Mouse (Mus musculus): ENCODE measurements at regions not wholly inside any gene's neighbourhood (a gene's known extent, or its start where the extent isn't known, plus 50 kb on each side); places are given as distances from the start of the nearest gene placed in this dataset.

GRCm38 (mm10) chr4:83966898-83967297 lies 441.6 kb downstream of the Ccdc171 start:
- H3K4me1 ChIP-seq: no peaks in the 10 kb centered on the region
- no peak for ATAC-seq (ENCODE audit: low FRiP score)
- H3K36me3 ChIP-seq (replicated peaks): no peaks in the 10 kb centered on the region
- H3K27me3 ChIP-seq: no peaks in the 10 kb centered on the region
- H3K4me3 ChIP-seq (replicated peaks): no peak overlapping the region
- no peaks in the 10 kb centered on the region for H3K9me3 ChIP-seq
- no peak overlapping the region for H3K4me2 ChIP-seq
- H3K9ac ChIP-seq: no peak overlapping the region
- H3K27ac ChIP-seq: no peak overlapping the region
- WGBS: 85% methylated on average over 1 of the region's 1 CpGs

DNA sequence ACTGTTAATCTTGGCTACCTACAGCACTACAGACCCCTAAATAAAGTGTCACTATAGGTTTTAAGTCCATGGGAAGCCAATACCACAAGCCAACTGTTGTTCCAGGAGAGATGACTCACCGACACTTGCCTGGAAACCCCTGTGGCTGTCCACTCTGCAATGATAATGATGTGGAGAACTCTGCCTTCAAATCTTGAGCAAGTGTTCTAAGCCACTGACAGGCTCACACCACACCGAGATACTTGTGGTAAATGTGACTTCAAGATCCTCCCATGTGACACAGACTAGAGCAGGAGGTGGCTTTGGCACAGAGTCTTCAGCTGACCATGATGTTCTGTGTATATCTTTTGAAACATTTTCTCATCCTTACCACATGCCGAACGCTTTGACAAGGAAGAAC lies 447.8 kb downstream of the Ccdc171 start:
- Histone ChIP-seq H3K36me3 (replicated peaks) (no peaks in the 10 kb centered on the region), H3K4me3 (replicated peaks) (no peak overlapping the region), H3K27me3 (no peaks in the 10 kb centered on the region), H3K27ac (no peak overlapping the region), H3K9ac (no peak overlapping the region), H3K9me3 (no peaks in the 10 kb centered on the region), H3K4me2 (no peak overlapping the region), H3K4me1 (peaks cover 4% of the 10 kb centered on the region; the same call in 1 of the 2 replicates)
- WGBS: 95% methylated on average over 4 of the region's 4 CpGs
- no peak for ATAC-seq (ENCODE audit: low FRiP score)

- Histone ChIP-seq H3K27ac (no peak overlapping the region), H3K4me1 (peaks cover 4% of the 10 kb centered on the region; the same call in 1 of the 2 replicates), H3K4me2 (no peak overlapping the region), H3K9ac (no peak overlapping the region), H3K36me3 (replicated peaks) (no peaks in the 10 kb centered on the region), H3K27me3 (no peaks in the 10 kb centered on the region), H3K9me3 (no peaks in the 10 kb centered on the region), H3K4me3 (replicated peaks) (no peak overlapping the region)
- WGBS: 77% methylated on average over 7 of the region's 7 CpGs
- ATAC-seq (ENCODE audit: low FRiP score): no peak
Observed at GRCm38 (mm10) chr4:83974214-83975012, 449.1 kb downstream of the Ccdc171 start.

DNA sequence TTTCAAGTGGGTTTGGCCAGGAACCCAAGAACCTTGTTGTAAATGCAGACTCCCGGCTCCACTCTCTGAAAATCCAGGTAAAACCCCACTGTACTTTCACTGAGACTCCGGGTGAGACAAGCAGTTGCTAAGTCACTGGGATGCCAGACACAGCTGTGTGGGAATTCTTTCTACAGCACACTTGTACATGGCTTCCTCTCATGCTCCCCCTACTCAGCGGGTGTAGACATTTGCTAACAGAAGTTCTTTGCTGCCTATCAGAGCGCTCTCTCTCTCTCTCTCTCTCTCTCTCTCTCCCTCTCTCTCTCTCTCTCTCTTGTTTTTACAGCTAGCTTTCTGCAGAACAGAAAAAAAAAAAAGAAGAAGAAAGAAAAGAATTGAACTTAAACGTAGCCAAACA lies 450.2 kb downstream of the Ccdc171 start:
- WGBS: 85% methylated on average over 5 of the region's 5 CpGs
- no peaks in the 10 kb centered on the region for H3K36me3 ChIP-seq (replicated peaks)
- H3K4me3 ChIP-seq (replicated peaks): no peak overlapping the region
- H3K27me3 ChIP-seq: no peaks in the 10 kb centered on the region
- no peak overlapping the region for H3K4me2 ChIP-seq
- H3K4me1 ChIP-seq: peaks cover 4% of the 10 kb centered on the region; the same call in 1 of the 2 replicates
- no peak overlapping the region for H3K9ac ChIP-seq
- H3K27ac ChIP-seq: no peak overlapping the region
- H3K9me3 ChIP-seq: no peaks in the 10 kb centered on the region
- no peak for ATAC-seq (ENCODE audit: low FRiP score)

- Histone ChIP-seq H3K36me3 (replicated peaks) (no peaks in the 10 kb centered on the region), H3K4me2 (no peak overlapping the region), H3K9me3 (no peaks in the 10 kb centered on the region), H3K27me3 (no peaks in the 10 kb centered on the region), H3K9ac (no peak overlapping the region), H3K27ac (no peak overlapping the region), H3K4me3 (replicated peaks) (no peak overlapping the region), H3K4me1 (peaks cover 4% of the 10 kb centered on the region; the same call in 1 of the 2 replicates)
- no peak for ATAC-seq (ENCODE audit: low FRiP score)
- WGBS: 65% methylated on average over 12 of the region's 12 CpGs
Observed at GRCm38 (mm10) chr4:83976067-83976466, 450.7 kb downstream of the Ccdc171 start.

- Histone ChIP-seq H3K9ac (no peak overlapping the region), H3K4me3 (replicated peaks) (no peak overlapping the region), H3K4me1 (peaks cover 4% of the 10 kb centered on the region; the same call in 1 of the 2 replicates), H3K36me3 (replicated peaks) (no peaks in the 10 kb centered on the region), H3K9me3 (no peaks in the 10 kb centered on the region), H3K4me2 (no peak overlapping the region), H3K27ac (no peak overlapping the region), H3K27me3 (no peaks in the 10 kb centered on the region)
- 74% methylated on average over 4 of the region's 4 CpGs for WGBS
- no peak for ATAC-seq (ENCODE audit: low FRiP score)
Observed at GRCm38 (mm10) chr4:83979088-83979487, 453.7 kb downstream of the Ccdc171 start.

GRCm38 (mm10) chr4:83984671-83985391 lies 459.5 kb downstream of the Ccdc171 start:
- 65% methylated on average over 15 of the region's 15 CpGs for WGBS
- Histone ChIP-seq H3K27ac (0 out of 2 replicates have a peak overlapping the region, but pooled peaks have one; percentile 19), H3K4me2 (no peak overlapping the region), H3K27me3 (no peaks in the 10 kb centered on the region), H3K36me3 (replicated peaks) (no peaks in the 10 kb centered on the region), H3K4me1 (peaks cover 21% of the 10 kb centered on the region), H3K9me3 (no peaks in the 10 kb centered on the region), H3K9ac (no peak overlapping the region), H3K4me3 (replicated peaks) (no peak overlapping the region)
- 0 out of 2 replicates have a peak, but pooled peaks have one; percentile 53 for ATAC-seq (ENCODE audit: low FRiP score)

GRCm38 (mm10) chr4:83985451-83985850 lies 460.1 kb downstream of the Ccdc171 start:
- Histone ChIP-seq H3K9me3 (no peaks in the 10 kb centered on the region), H3K36me3 (replicated peaks) (no peaks in the 10 kb centered on the region), H3K4me3 (replicated peaks) (no peak overlapping the region), H3K4me2 (no peak overlapping the region), H3K9ac (no peak overlapping the region), H3K27ac (no peak overlapping the region), H3K4me1 (peaks cover 27% of the 10 kb centered on the region), H3K27me3 (no peaks in the 10 kb centered on the region)
- 95% methylated on average over 5 of the region's 5 CpGs for WGBS
- no peak for ATAC-seq (ENCODE audit: low FRiP score)

DNA sequence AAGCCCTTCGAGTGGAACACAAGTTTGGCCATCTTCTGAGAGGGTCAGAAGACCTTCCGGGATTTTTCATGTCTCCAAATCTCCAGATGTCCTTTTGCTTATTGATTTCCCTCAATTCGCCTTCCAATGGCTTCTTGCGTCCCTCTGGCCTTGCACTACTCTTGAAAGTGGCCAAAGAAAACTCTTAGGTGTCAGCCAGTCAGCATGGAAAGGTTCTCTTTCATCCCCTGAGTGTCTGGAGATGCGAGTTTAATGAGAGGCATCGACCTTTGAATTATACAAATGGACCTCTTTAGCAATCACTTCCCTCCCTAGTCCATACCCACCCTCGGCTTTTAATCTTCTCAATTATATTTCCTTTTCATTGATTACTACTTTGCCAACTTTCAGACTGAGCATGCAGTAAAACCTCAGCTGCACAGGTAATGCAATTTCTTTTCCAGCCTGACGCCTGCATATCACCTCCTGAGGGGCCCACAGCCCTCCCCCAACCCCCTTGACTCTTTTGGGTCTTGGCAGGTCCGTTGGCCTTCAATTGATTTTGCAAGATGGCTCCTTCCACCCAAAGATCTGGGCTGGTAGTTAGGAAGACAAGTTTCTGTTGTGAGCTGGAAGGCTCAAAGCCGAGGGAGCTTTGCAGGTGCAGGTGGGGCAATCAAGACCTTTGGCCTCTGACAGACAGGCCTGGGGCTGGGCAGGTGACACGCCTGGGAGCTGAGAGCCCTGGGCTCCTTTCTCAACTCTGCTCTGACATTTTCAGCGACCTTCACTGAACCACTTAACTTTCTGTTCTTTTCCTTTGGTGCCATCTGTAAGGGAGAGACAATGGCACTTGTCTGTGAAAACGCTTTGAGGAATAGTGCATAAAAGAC lies 461.8 kb downstream of the Ccdc171 start:
- peaks cover 36% of the 10 kb centered on the region for H3K4me1 ChIP-seq
- H3K27ac ChIP-seq: no peak overlapping the region
- H3K9ac ChIP-seq: no peak overlapping the region
- no peak overlapping the region for H3K4me2 ChIP-seq
- H3K9me3 ChIP-seq: no peaks in the 10 kb centered on the region
- H3K36me3 ChIP-seq (replicated peaks): no peaks in the 10 kb centered on the region
- no peaks in the 10 kb centered on the region for H3K27me3 ChIP-seq
- 78% methylated on average over 13 of the region's 13 CpGs for WGBS
- no peak overlapping the region for H3K4me3 ChIP-seq (replicated peaks)
- no peak for ATAC-seq (ENCODE audit: low FRiP score)

DNA sequence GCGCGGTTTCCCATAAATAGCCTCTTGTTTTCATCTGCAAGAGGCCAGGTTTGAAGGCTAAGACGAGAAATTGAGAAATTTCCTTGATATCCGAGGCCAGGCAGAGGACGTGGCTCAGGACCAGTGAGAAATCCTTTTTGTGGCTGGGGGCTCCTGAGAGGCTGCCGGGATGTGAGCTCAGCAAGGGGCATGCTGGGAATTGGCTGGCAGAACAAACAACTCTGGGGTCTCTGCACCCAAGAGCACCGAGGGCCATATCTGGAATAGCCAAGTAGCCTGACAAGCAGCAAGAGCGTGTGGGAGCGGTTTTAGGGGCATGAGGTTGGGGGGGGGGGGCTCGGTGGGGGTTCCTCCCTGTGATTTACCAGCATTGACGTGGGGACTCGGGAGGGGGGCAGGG lies 462.5 kb downstream of the Ccdc171 start:
- ATAC-seq (ENCODE audit: low FRiP score): no peak
- 63% methylated on average over 10 of the region's 12 CpGs for whole genome bisulfite sequencing
- H3K27ac ChIP-seq: 0 out of 2 replicates have a peak overlapping the region, but pooled peaks have one; percentile 19

DNA sequence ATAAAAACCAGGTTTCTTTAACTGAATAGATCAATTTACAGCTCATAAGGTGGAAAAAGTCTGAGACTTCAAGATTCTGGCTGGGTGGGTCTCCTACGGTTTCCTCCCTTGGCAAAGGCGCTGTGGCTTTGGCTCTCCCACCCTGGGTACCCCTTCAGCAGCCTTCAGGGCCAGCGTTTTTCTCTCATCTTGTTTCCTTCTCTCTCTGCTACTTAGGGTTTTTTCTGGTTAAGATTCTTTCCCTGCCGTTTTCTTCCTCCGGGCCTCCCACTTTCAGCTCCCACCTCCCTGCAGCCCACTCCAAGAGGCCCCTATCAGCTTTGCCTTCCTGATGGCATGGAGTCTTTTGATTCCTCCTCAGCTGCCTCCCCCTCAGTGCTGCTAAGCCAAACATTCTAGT lies 463.0 kb downstream of the Ccdc171 start:
- H3K27ac ChIP-seq: 0 out of 2 replicates have a peak overlapping the region, but pooled peaks have one; percentile 19
- H3K9me3 ChIP-seq: no peaks in the 10 kb centered on the region
- H3K27me3 ChIP-seq: no peaks in the 10 kb centered on the region
- no peak overlapping the region for H3K4me2 ChIP-seq
- 64% methylated on average over 5 of the region's 5 CpGs for WGBS
- no peak overlapping the region for H3K9ac ChIP-seq
- ATAC-seq (ENCODE audit: low FRiP score): no peak
- H3K4me1 ChIP-seq: peaks cover 36% of the 10 kb centered on the region
- H3K4me3 ChIP-seq (replicated peaks): no peak overlapping the region
- H3K36me3 ChIP-seq (replicated peaks): no peaks in the 10 kb centered on the region

More for the DNA sequence above, 462.5 kb downstream of the Ccdc171 start:
- Histone ChIP-seq H3K4me2 (no peak overlapping the region), H3K4me1 (peaks cover 36% of the 10 kb centered on the region), H3K27me3 (no peaks in the 10 kb centered on the region), H3K36me3 (replicated peaks) (no peaks in the 10 kb centered on the region), H3K4me3 (replicated peaks) (no peak overlapping the region), H3K9ac (no peak overlapping the region), H3K9me3 (no peaks in the 10 kb centered on the region)

Data from forebrain, embryonic 12.5 days (tissue).